Mouse (Mus musculus): ENCODE data around the gene H2-M10.6.

Gene H2-M10.6

GRCm38 (mm10) chr17:36843696-36844095 is 31.7 kb downstream of the H2-M10.6 start:
- no peak for DNase-seq

GRCm38 (mm10) chr17:36844286-36844719 is 32.3 kb downstream of the H2-M10.6 start:
- DNase-seq = no peak

GRCm38 (mm10) chr17:36844725-36845124 is 32.8 kb downstream of the H2-M10.6 start:
- no peak for DNase-seq

GRCm38 (mm10) chr17:36848911-36849310 is 36.9 kb downstream of the H2-M10.6 start:
- DNase-seq = no peak

- DNase-seq = no peak
Measured at GRCm38 (mm10) chr17:36849992-36850391, 38.0 kb downstream of the H2-M10.6 start.

- DNase-seq = no peak
Measured at GRCm38 (mm10) chr17:36851200-36851599, 39.2 kb downstream of the H2-M10.6 start.

GRCm38 (mm10) chr17:36851627-36852026 is 39.7 kb downstream of the H2-M10.6 start:
- no peak for DNase-seq

GRCm38 (mm10) chr17:36855484-36855883 is 43.5 kb downstream of the H2-M10.6 start:
- no peak for DNase-seq

GRCm38 (mm10) chr17:36856236-36856635 is 44.3 kb downstream of the H2-M10.6 start:
- DNase-seq = no peak

- DNase-seq = no peak
Measured at GRCm38 (mm10) chr17:36858181-36858580, 46.2 kb downstream of the H2-M10.6 start.

- DNase-seq = no peak
Measured at GRCm38 (mm10) chr17:36861680-36862079, 49.7 kb downstream of the H2-M10.6 start.

Measured in cerebellum, adult 9-11 months (tissue).